Mouse (Mus musculus) cerebellum, postnatal 14 days (tissue): ENCODE data around the gene Saa4.
"Not testable (repeated sequence)": the region's sequence is repeated elsewhere in the genome, so short reads cannot be mapped to it uniquely, and the experiment has no call there.

Experiments used
- DNase-seq, 2 experiments: peaks; one replicate each; pipeline ENCODE4 v3.0.0; 2021; ENCODE audit warnings: mixed read lengths in 2 of 2

Gene Saa4

DNA sequence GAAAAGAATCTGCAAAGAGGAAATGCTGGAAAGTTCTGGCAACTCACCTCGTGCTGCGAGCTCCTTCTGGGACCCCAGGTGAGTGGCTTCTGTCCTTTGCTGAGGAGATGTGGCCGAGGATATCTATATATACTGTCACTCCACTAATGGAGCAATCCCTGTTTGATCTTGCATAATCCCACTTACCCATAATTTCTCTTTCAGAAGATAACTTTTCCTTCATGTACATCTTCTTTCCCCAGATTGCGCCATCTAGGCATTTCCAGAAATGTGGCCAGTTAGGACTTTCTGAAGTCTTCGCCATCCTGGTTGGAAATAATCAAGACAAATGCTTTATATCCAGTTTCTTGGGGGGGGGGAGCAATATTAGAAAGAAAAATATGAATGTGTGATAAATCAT lies 16.8 kb downstream of the Saa4 start, which contains the start of gene Saa3:
TSS of gene Saa3 (minus strand) at position 101 of the 400 bp plus-strand sequence.
- DNase-seq = no peak

DNA sequence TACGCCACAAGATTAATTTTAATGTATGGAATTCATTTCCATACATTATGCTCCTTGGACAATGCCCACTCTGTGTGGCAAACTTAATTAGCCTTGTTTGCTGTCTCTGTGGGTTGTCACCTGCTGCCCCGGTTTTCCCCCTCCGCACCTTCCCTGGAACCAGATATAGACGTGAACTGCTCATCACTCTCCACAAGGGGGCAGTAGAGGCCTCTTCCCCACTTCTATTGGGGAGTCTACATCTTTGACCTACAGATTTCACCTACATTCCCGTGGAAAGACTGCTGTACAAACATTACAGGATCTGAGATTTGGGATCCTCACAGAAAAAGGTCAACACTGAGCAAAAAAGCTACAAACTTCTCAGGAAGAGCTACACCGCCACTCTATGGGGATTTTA lies 17.9 kb downstream of the Saa4 start:
- peak; percentile 89 for DNase-seq

DNA sequence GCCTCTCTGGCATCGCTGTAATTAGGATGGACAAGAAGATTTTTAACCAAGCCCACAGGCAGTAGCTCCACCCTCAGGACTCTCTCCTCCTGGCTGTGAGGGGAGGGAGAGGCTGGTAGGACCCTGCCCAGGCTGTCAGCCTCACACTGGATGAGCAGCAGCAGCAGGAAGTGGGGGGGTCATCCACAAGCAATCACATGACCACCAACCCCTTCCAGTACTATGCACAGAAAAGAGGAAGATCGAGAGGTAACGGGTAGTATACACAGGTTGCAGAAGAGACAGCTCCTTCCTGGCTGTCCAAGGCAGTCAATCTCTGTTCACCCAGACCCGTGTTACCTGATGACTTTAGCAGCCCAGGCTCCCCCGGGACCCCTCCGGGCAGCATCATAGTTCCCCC lies 20.2 kb downstream of the Saa4 start:
- DNase-seq = no peak

DNA sequence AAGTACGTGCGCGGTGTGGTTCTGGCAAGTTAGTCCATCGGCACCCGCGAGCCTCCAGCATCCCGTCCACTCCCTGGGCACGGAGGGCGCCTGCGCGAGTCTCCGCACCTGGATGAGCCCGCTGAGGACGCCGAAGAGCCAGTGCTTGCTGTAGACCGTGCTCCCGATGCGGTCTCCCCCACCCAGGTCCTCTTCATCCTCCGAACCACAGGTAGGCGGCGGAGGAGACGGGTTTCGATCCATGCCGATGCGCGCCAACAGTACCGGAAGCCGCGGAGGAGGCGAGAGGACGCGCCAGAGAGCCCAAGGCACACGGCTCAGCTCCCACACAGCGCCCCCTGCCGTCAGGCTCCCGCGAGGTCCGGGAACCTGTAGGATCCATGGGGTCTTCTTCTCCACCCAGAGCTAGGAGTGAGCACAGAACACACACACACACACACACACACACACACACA lies 22.0 kb downstream of the Saa4 start, which contains the start of gene Saal1:
TSS of gene Saal1 (minus strand) at position 291 of the 455 bp plus-strand sequence.
- peak; percentile 93 to 97 for DNase-seq

DNA sequence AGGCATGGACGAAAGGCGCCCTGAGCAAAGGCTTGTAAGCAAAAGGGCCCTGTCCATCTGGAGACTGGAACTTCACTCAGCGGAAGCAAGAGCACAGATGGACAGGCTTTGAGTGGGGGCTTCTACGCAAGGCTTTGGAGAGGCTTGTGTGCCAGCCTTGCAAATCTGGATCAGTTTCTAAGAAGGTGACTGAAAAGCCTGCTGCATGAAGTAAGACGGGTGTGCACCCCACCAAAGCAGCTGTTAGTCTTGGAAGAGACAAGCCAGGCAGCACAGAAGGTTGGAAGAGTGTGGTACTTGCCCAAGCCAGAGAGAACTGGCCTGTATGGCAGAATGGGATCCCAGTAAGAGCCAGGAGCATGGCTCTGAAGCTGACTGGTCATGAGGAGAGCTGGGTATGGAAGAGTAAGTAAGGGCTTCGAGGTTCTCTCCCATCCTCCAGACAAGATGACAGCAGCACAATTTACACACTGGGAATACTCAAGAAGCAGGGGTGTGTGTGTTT lies 31.8 kb downstream of the Saa4 start:
- peak; percentile 69 to 75 for DNase-seq

DNA sequence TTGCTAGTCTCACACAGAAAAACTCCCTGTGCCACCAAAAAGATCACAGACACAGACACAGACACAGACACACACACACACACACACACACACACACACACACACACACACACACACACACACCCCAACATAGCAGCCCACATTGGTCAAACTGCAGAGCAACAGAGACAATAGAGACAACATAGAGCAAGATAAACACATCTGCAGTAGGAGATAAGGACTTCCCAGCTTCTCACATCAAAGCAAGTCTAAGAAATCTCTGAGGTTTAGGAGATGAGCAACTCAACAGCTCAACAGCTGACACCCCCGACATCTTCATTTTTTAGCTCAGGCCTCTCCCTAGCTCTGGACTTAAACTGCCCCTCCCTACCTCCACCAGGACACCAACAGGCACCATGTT lies 35.6 kb downstream of the Saa4 start:
- DNase-seq = no peak

DNA sequence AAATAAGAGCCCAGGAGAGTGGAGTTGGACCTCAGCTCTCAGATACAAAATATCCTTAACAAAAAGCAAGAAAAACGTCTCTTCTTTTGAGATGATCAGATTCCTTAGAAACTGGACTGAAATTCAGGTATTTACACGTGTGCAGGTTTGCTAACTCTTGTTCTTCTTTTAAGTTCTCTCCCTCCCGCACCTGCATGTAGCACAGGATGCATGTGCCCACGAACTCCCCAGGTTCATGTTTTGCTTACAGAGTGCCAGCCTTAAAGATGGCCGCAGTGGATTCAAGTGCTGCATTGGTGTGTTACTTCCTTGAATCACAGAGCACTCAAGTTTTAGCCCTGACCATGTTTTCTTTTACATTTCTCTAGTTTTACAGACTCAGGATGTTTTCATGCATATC lies 45.6 kb downstream of the Saa4 start:
- no peak for DNase-seq

DNA sequence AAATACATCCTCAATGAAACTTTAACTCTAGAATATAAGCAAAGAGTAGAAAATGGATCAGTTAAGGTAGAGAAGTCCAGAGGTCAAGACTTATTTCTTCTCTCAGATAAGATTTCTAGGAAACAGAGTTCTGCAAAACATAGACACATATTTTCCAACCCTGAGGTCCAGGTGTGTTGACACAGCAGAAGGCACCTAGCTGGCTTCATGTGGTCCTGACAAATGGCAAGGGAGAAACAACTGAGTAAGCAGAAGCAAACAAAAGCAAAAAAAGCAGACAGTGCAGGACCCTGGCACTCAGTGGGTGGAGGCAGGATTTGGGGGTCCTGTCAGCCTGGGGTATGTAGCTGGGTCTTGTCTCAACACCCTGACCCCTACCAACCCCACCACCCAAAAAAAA lies 51.7 kb downstream of the Saa4 start:
- DNase-seq = no peak

DNA sequence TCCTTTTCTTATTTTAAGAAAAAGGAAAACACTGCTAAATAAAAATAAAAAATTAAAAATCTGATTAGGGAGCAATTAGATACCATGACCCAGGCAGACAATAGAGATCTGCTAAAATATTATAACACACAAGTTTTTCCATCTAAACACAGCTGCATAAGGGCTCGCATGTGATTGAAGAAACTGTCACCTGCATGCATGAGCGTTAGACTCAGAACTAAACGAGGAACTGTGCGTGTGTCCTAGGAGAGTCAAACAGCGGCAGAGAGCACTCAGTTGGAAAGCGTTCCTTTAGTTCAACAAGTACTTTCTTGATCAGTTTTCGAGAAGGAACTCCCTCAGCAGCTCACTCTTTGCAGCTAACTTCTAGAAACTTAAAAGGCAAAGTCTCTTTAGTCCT lies 53.4 kb downstream of the Saa4 start:
- not testable (repeated sequence) for DNase-seq

DNA sequence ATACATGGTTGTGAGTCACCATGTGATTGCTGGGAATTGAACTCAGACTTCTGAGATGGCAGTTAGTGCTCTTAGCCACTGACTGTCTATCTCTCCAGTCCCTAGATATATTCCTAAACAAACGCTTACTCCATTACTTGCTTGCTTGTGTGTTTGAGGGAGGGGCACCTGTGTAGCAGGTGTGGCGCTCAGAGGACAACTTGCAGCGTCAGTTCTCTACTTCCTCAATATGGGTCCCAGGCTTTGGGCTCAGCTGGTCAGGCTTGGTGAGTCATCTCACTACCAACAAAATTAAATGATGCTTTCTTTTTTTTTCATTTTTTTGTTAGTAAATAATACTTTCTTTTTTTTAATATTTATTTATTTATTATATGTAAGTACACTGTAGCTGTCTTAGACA lies 54.0 kb downstream of the Saa4 start:
- no peak for DNase-seq
